ENCODE assay signal across 8 mouse cellular contexts in the genomic region with DNA sequence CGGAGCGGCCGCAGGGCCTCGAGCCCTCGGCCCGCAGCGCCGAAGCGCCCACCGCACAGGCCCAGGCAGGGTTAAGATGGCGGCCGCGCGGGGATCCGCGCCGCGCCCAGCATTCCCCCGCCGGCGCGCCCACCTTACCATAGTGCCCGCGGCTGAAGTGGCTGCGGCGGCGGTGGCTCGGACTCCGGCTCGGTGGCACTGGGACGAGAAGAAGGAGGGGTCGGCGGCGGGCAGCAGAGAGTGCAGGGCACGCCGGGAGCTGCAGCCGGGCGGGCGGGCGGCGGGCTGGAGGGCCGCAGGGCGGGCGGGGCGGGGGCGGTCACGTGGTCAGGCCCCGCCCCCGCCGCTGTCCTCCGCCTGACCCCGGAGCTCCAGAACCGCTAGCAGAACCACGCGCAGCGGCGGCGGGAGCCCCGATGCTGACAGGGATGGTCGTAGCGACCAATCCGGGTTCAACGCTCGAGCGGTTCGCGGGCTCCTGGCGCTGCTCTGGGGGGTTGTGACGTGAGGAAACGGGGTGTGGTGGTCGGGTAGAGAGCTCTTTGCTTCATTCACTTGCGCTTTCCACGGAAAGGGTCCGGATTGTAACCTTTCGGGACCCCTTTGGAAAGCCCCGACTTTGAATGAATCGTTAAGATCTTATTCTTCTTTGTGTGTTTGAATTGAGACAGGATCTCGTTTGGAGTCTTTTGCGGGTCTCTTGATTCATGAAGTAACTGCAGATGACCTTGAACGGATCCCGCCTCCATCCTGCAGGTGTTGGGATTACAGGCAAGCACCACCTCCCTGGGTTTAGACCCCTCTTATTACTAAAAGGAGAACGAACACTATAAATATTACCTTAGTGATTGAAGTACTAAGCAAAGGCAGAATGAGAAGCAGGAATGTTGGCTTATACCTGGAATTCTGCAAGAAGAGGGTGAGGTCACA. TPM values are rescaled to one million over a fixed set of nuclear protein-coding genes. Genes with fewer than 3 reads are reported as not detected.
A peak's percentile ranks its signal among the peaks of the same experiment; 100 is the strongest.
DNase-seq lines count a peak whose midpoint lies in the region; ATAC-seq and TF ChIP-seq lines count a peak whose summit lies in the region.

A gene (minus strand): TSS at position 272 of the 930 bp plus-strand sequence.

- peak within 1 kb of the TSS; percentile 99 for H3K9ac ChIP-seq in embryonic facial prominence, embryonic 15.5 days
- peak within 1 kb of the TSS; percentile 98 for H3K9ac ChIP-seq in kidney, embryonic 14.5 days (ENCODE audit: low read depth, low read length)
- peak within 1 kb of the TSS; percentile 97 for H3K9ac ChIP-seq in limb, embryonic 14.5 days (ENCODE audit: low read depth, low read length, severe bottlenecking)
- peak within 1 kb of the TSS; percentile 99 for H3K9ac ChIP-seq in midbrain, embryonic 16.5 days (ENCODE audit: low read depth, low read length)

- ATAC-seq in embryonic facial prominence, embryonic 15.5 days (ENCODE audit: insufficient number of reproducible peaks, low FRiP score, low TSS enrichment, low read depth) = peak; percentile 92
- peak; percentile 94 for ATAC-seq in kidney, embryonic 14.5 days (ENCODE audit: low FRiP score, low TSS enrichment)
- ATAC-seq in limb, embryonic 14.5 days (ENCODE audit: low FRiP score, low read depth) = peak; percentile 92
- peak; percentile 93 for ATAC-seq in midbrain, embryonic 16.5 days

- H3K36me3 ChIP-seq in embryonic facial prominence, embryonic 15.5 days = peaks cover 12% of the 10 kb centered on the region; the same call in 1 of the 2 replicates
- H3K36me3 ChIP-seq in kidney, embryonic 14.5 days (ENCODE audit: control insufficient read depth, insufficient read depth, low read length) = peaks cover 15% of the 10 kb centered on the region
- peaks cover 24% of the 10 kb centered on the region for H3K36me3 ChIP-seq in limb, embryonic 14.5 days (ENCODE audit: control insufficient read depth, insufficient read depth, low read length)
- H3K36me3 ChIP-seq in midbrain, embryonic 16.5 days (ENCODE audit: control insufficient read depth, insufficient read depth, low read length) = peaks cover 6% of the 10 kb centered on the region
- H3K36me3 ChIP-seq in spleen, adult 2 months (ENCODE audit: control insufficient read depth, insufficient read depth, low read length) = peaks cover 4% of the 10 kb centered on the region; the same call in 1 of the 2 replicates

- no peaks in the 10 kb centered on the region for H3K9me3 ChIP-seq in embryonic facial prominence, embryonic 15.5 days (replicated peaks)
- H3K9me3 ChIP-seq in kidney, embryonic 14.5 days (ENCODE audit: control insufficient read depth, low read length) = no peaks in the 10 kb centered on the region
- no peaks in the 10 kb centered on the region for H3K9me3 ChIP-seq in limb, embryonic 14.5 days (ENCODE audit: control insufficient read depth, low read length)
- no peaks in the 10 kb centered on the region for H3K9me3 ChIP-seq in midbrain, embryonic 16.5 days (replicated peaks; ENCODE audit: control insufficient read depth, low read length, poor library complexity, severe bottlenecking)

- no peak for TF ChIP-seq POLR2A in bone marrow macrophage, adult 2 months (IDR thresholded peaks at IDR 0.05; ENCODE audit: borderline replicate concordance, low read depth, low read length)
- TF ChIP-seq POLR2A in limb, embryonic 14.5 days (IDR thresholded peaks at IDR 0.05; ENCODE audit: borderline replicate concordance, extremely low read depth, insufficient read depth, insufficient read length) = no peak
- TF ChIP-seq POLR2A in spleen, adult 2 months (IDR thresholded peaks at IDR 0.05; ENCODE audit: low read depth, low read length) = no peak

- no peak for TF ChIP-seq CTCF in bone marrow macrophage, adult 2 months (IDR thresholded peaks at IDR 0.05; ENCODE audit: low read depth, low read length)
- TF ChIP-seq CTCF in spleen, adult 2 months (IDR thresholded peaks at IDR 0.05; ENCODE audit: extremely low read depth, insufficient read depth, insufficient read length, insufficient replicate concordance) = no peak

- H3K4me2 ChIP-seq in embryonic facial prominence, embryonic 15.5 days (replicated peaks) = peak within 1 kb of the TSS; percentile 54
- peak within 1 kb of the TSS; percentile 51 for H3K4me2 ChIP-seq in kidney, embryonic 14.5 days (replicated peaks; ENCODE audit: low read depth, low read length)
- peak within 1 kb of the TSS; percentile 61 for H3K4me2 ChIP-seq in limb, embryonic 14.5 days (replicated peaks; ENCODE audit: low read depth, low read length, severe bottlenecking)
- H3K4me2 ChIP-seq in midbrain, embryonic 16.5 days (ENCODE audit: low read length) = peak within 1 kb of the TSS; percentile 81

- under 1% methylated on average over 63 of the region's 82 CpGs for WGBS in embryonic facial prominence, embryonic 15.5 days
- WGBS in kidney, embryonic 14.5 days = under 1% methylated on average over 75 of the region's 82 CpGs
- whole genome bisulfite sequencing in limb, embryonic 14.5 days = 3% methylated on average over 54 of the region's 82 CpGs
- WGBS in midbrain, embryonic 16.5 days = under 1% methylated on average over 66 of the region's 82 CpGs
- 1% methylated on average over 60 of the region's 82 CpGs for WGBS in spleen, adult 2 months

- no peaks in the 10 kb centered on the region for H3K27me3 ChIP-seq in embryonic facial prominence, embryonic 15.5 days
- no peaks in the 10 kb centered on the region for H3K27me3 ChIP-seq in kidney, embryonic 14.5 days (ENCODE audit: control insufficient read depth, insufficient read depth, low read length)
- H3K27me3 ChIP-seq in limb, embryonic 14.5 days (ENCODE audit: control insufficient read depth, insufficient read depth, low read length) = no peaks in the 10 kb centered on the region
- no peaks in the 10 kb centered on the region for H3K27me3 ChIP-seq in midbrain, embryonic 16.5 days (ENCODE audit: control insufficient read depth, insufficient read depth, low read depth, low read length)
- H3K27me3 ChIP-seq in spleen, adult 2 months (ENCODE audit: control insufficient read depth, insufficient read depth, low read length) = no peaks in the 10 kb centered on the region

- peak within 1 kb of the TSS; percentile 78 for H3K4me3 ChIP-seq in bone marrow macrophage, adult 2 months (ENCODE audit: insufficient read depth, low read length)
- H3K4me3 ChIP-seq in embryonic facial prominence, embryonic 15.5 days (replicated peaks) = peak within 1 kb of the TSS; percentile 94
- H3K4me3 ChIP-seq in kidney, embryonic 14.5 days (ENCODE audit: low read length) = peak within 1 kb of the TSS; percentile 82
- peak within 1 kb of the TSS; percentile 98 for H3K4me3 ChIP-seq in limb, embryonic 14.5 days (replicated peaks; ENCODE audit: low read length)
- peak within 1 kb of the TSS; percentile 95 for H3K4me3 ChIP-seq in midbrain, embryonic 16.5 days (ENCODE audit: low read depth, low read length)
- peak within 1 kb of the TSS; percentile 94 for H3K4me3 ChIP-seq in spleen, adult 2 months (ENCODE audit: extremely low read depth, insufficient read depth, insufficient read length)

- H3K27ac ChIP-seq in bone marrow macrophage, adult 2 months (ENCODE audit: insufficient read depth, low read depth, low read length) = peak within 1 kb of the TSS; percentile 72
- H3K27ac ChIP-seq in embryonic facial prominence, embryonic 15.5 days (replicated peaks) = peak within 1 kb of the TSS; percentile 98
- H3K27ac ChIP-seq in kidney, embryonic 14.5 days (ENCODE audit: low read depth, low read length) = peak within 1 kb of the TSS; percentile 98
- peak within 1 kb of the TSS; percentile 99 for H3K27ac ChIP-seq in limb, embryonic 14.5 days (replicated peaks; ENCODE audit: low read depth, low read length)
- peak within 1 kb of the TSS; percentile 98 for H3K27ac ChIP-seq in midbrain, embryonic 16.5 days (ENCODE audit: low read length)
- H3K27ac ChIP-seq in spleen, adult 2 months (ENCODE audit: insufficient read depth, low read length) = peak within 1 kb of the TSS; percentile 88

- H3K4me1 ChIP-seq in bone marrow macrophage, adult 2 months (ENCODE audit: control insufficient read depth, insufficient read depth, low read length) = peaks cover 3% of the 10 kb centered on the region
- H3K4me1 ChIP-seq in embryonic facial prominence, embryonic 15.5 days = peaks cover 9% of the 10 kb centered on the region; the same call in 1 of the 2 replicates
- H3K4me1 ChIP-seq in kidney, embryonic 14.5 days (ENCODE audit: control insufficient read depth, insufficient read depth, low read length) = peaks cover 5% of the 10 kb centered on the region; the same call in 1 of the 2 replicates
- H3K4me1 ChIP-seq in limb, embryonic 14.5 days (ENCODE audit: control insufficient read depth, insufficient read depth, low read length) = peaks cover 7% of the 10 kb centered on the region
- H3K4me1 ChIP-seq in midbrain, embryonic 16.5 days (ENCODE audit: control insufficient read depth, insufficient read depth, low read length) = peaks cover 14% of the 10 kb centered on the region
- no peaks in the 10 kb centered on the region; the same call in none of the 2 replicates for H3K4me1 ChIP-seq in spleen, adult 2 months (ENCODE audit: control insufficient read depth, insufficient read depth, insufficient read length)

- DNase-seq in B cell, adult 2 months = peak; percentile 86 to 87
- DNase-seq in heart, adult 9 months (ENCODE audit: low spot score in 2 of 2) = peak; percentile 83
- peak; percentile 84 for DNase-seq in limb, embryonic 14.5 days (ENCODE audit: low spot score)
- peak; percentile 40 to 72 for DNase-seq in spleen, adult 2 months (ENCODE audit: low read depth in 1 of 2, low spot score in 2 of 2)

RNA-seq across cellular contexts. Expression of the gene that starts here (rescaled TPM):
- 24.3 and 33.5 TPM in 2 replicates for polyA plus RNA-seq in bone marrow macrophage, adult 2 months (2012; ENCODE audit: insufficient read depth, insufficient read length, missing spikeins)
- 185 and 209 TPM in 2 replicates for polyA plus RNA-seq in embryonic facial prominence, embryonic 15.5 days (2015; fragmentation: Nextera tagmentation; extraction: Ambion mirVana)
- polyA plus RNA-seq in kidney, embryonic 14.5 days (2014; fragmentation: Nextera tagmentation; extraction: Ambion mirVana) = 215 and 219 TPM in 2 replicates
- polyA plus RNA-seq in limb, embryonic 14.5 days (2012; rRNA removed) = 68.9 and 70.9 TPM in 2 replicates
- 183 and 228 TPM in 2 replicates for polyA plus RNA-seq in limb, embryonic 14.5 days (2014; fragmentation: Nextera tagmentation; extraction: Ambion mirVana)
- polyA plus RNA-seq in midbrain, embryonic 16.5 days (2015; fragmentation: Nextera tagmentation; extraction: Ambion mirVana) = 273 and 279 TPM in 2 replicates
- polyA plus RNA-seq in spleen, adult 2 months (2012; rRNA removed) = 2.0 and 3.4 TPM in 2 replicates

Comparison
In these comparisons a context has a peak if more than half of its experiments do, and no peak if none do; other contexts are left out.
1. Peak in every context shown above with its lines: DNase-seq, ATAC-seq, H3K4me3 ChIP-seq and H3K27ac ChIP-seq.